Mouse (Mus musculus) bone marrow macrophage, adult 2 months (primary cell): ENCODE results near the gene Rpl32.

ENCODE experiments used
- CTCF ChIP-seq: IDR thresholded peaks from 2 replicates; pipeline ENCODE4 v1.5.1; 2012; ENCODE audit warnings: low read depth, mild to moderate bottlenecking, low read length, moderate library complexity
- POLR2A ChIP-seq: IDR thresholded peaks from 2 replicates; pipeline ENCODE4 v1.6.1; 2012; ENCODE audit warnings: mild to moderate bottlenecking, low read depth, low read length, borderline replicate concordance

- TF ChIP-seq POLR2A: no peak
- TF ChIP-seq CTCF: no peak
Measured at GRCm38 (mm10) chr6:115848598-115849304, 40.2 kb upstream of the Rpl32 start.
